Mouse (Mus musculus): Measurements from ENCODE around the gene Gm2115. TPM values are rescaled to one million over a fixed set of nuclear protein-coding genes. Genes with fewer than 3 reads are reported as not detected.
A peak's percentile ranks its signal among the peaks of the same experiment; 100 is the strongest.

Gm2115 gene
- 0.36 and 0.38 TPM in 2 replicates for polyA plus RNA-seq (2014; fragmentation: Nextera tagmentation; extraction: Ambion mirVana)

DNA sequence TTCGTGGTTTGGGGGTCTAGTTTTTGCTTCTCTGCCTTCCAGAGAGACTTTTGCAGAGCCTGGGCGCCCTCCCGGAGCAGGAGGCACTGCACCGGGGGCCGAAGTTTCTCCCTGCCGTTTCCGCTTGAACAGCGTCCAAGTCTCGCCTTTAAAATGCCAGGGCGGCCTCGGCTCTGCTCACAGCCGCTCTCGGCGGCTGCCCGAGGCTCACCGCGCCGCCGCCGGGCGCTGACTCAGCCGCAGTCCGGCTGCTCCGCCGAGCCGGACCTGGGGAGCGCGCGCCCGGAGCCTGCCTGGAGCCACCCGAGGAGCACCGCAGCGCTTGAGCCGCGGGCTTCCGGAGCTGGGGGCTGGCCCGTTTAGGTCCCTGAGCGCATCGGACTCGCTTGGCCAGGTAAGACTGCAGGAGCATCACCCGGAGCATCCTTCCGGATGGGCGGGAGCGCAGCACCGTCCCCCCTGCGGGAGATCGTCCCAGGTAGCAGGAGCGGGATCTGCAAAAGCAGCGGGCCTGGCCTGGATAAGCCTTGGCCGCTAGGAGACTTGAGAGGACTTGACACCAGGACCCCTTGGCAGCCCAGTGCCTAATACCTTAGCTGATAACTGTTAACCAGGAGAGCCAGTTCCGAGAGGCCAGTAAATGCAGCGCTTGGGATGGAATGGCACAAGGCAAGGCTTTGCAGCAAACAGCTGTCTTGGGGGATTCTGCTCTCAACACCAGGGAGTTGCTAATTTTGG, at the start of gene Gm2115:
Gene Gm2115, plus strand, starts transcription at position 159 of the 738 bp plus-strand sequence.
- ATAC-seq (peak; percentile 90), DNase-seq (ENCODE audit: low spot score) (peak; percentile 51)
- Histone ChIP-seq H3K4me1 (ENCODE audit: control insufficient read depth, insufficient read depth, low read length) (no peaks in the 10 kb centered on the region; the same call in 1 of the 2 replicates), H3K36me3 (ENCODE audit: control insufficient read depth, insufficient read depth, low read length) (no peaks in the 10 kb centered on the region), H3K4me2 (ENCODE audit: low read length) (peak within 1 kb of the TSS; percentile 94), H3K27me3 (replicated peaks; ENCODE audit: control insufficient read depth, insufficient read depth, low read length) (peaks cover 8% of the 10 kb centered on the region; the same call in 1 of the 2 replicates), H3K9ac (ENCODE audit: low read length) (peak within 1 kb of the TSS; percentile 66), H3K9me3 (replicated peaks; ENCODE audit: control insufficient read depth, low read length) (no peaks in the 10 kb centered on the region), H3K27ac (ENCODE audit: low read depth, low read length) (no peak within 1 kb of the TSS), H3K4me3 (ENCODE audit: low read depth, low read length) (peak within 1 kb of the TSS; percentile 45)
- WGBS, result under 1% methylated on average over 52 of the region's 52 CpGs

DNA sequence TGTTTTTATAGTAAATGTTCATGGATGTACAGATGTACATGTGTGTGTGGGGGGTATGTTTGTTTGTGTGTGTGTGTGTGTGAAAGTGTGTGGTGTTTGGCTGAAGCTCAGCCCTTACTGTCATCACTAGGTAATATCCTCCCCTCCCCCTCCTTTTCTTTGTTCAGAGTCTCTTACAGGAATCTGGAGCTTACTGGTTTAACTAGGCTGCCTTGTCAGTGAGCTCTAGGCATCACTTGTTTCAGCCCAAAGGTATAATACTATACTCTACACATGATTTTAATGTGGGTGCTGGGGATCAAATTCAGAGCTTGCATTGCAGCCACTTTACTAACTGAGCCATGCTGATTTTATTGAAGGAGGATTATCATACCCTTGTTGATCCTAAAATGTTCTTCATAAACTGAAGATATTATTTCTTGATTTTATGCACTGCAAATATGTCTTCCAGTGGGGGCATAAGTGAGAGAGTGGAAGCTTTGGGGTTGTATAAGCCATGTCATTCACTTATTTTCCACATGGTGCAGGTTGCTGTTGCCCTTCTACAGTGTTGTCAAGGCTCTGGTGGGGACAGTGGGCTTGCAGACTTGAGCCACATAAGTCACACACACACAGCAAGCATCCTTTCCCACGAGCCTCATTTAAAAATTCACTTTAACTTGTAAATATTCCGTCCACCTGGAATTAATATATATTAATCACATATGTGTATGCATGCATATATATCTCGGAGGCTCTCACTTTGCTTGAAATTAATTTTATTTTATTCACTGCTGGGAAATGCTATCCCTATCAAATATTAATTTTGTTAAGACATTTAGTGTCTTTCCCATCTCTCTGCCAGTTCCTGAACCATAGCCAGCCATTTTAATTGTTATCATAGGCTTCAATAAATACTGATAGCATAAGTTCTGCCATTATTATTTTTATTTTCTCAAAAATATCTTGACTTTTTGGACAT, 45.0 kb upstream of the Gm2115 start:
- ATAC-seq (no peak), DNase-seq (ENCODE audit: low spot score) (no peak)
- WGBS, result 78% methylated on average over 3 of the region's 3 CpGs
- H3K4me3 ChIP-seq (ENCODE audit: low read depth, low read length), result no peak overlapping the region
- H3K4me1 ChIP-seq (ENCODE audit: control insufficient read depth, insufficient read depth, low read length), result no peaks in the 10 kb centered on the region
- H3K9ac ChIP-seq (ENCODE audit: low read length), result no peak overlapping the region
- no peaks in the 10 kb centered on the region for H3K36me3 ChIP-seq (ENCODE audit: control insufficient read depth, insufficient read depth, low read length)
- H3K4me2 ChIP-seq (ENCODE audit: low read length), result no peak overlapping the region
- H3K27ac ChIP-seq (ENCODE audit: low read depth, low read length), result no peak overlapping the region
- no peaks in the 10 kb centered on the region for H3K9me3 ChIP-seq (replicated peaks; ENCODE audit: control insufficient read depth, low read length)
- no peaks in the 10 kb centered on the region for H3K27me3 ChIP-seq (replicated peaks; ENCODE audit: control insufficient read depth, insufficient read depth, low read length)

DNA sequence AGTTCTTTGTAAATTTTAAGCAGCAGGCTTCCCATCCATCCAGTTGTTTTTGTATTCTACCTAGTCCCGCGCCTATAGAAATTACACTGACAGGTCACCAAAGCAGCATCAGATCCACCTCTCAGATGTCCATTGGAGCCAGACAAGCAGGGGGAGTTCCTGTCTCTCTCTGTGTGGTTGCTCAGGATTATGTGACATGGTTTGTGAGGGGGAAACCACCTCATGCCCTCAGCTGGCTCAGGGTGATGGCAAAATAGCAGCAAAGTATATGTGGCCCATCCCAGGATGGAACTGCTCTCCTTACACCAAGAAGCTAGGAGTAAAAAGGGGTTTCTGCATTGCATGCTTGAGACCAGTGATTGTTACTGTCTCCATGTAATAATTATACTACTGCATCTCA, 42.3 kb upstream of the Gm2115 start:
- WGBS, result 89% methylated on average over 2 of the region's 2 CpGs
- no peak for ATAC-seq
- H3K36me3 ChIP-seq (ENCODE audit: control insufficient read depth, insufficient read depth, low read length), result no peaks in the 10 kb centered on the region
- H3K4me2 ChIP-seq (ENCODE audit: low read length), result no peak overlapping the region
- H3K4me1 ChIP-seq (ENCODE audit: control insufficient read depth, insufficient read depth, low read length), result no peaks in the 10 kb centered on the region
- DNase-seq (ENCODE audit: low spot score), result no peak
- H3K4me3 ChIP-seq (ENCODE audit: low read depth, low read length), result no peak overlapping the region
- no peak overlapping the region for H3K27ac ChIP-seq (ENCODE audit: low read depth, low read length)
- H3K27me3 ChIP-seq (replicated peaks; ENCODE audit: control insufficient read depth, insufficient read depth, low read length), result no peaks in the 10 kb centered on the region
- H3K9ac ChIP-seq (ENCODE audit: low read length), result no peak overlapping the region
- no peaks in the 10 kb centered on the region for H3K9me3 ChIP-seq (replicated peaks; ENCODE audit: control insufficient read depth, low read length)

DNA sequence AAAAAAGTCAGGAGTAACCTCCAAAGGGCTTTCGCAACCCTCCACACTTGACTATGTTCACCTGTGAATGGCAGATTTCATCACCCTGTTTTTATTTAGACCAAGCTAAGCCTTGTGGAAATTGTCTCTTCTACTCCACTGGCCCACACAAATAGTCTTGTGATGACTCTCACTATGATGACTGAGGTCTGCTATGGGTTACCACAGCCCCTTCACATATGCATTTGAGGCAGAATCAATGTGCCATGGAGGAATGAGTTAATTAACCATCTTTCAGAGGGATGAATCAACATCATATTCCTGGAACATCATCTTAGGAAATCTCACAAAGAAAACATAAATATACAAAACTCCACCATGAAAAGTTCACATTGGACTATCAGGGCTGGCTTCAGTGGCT, 25.6 kb upstream of the Gm2115 start:
- Histone ChIP-seq H3K27me3 (replicated peaks; ENCODE audit: control insufficient read depth, insufficient read depth, low read length) (no peaks in the 10 kb centered on the region), H3K4me1 (ENCODE audit: control insufficient read depth, insufficient read depth, low read length) (no peaks in the 10 kb centered on the region), H3K4me2 (ENCODE audit: low read length) (no peak overlapping the region), H3K27ac (ENCODE audit: low read depth, low read length) (no peak overlapping the region), H3K36me3 (ENCODE audit: control insufficient read depth, insufficient read depth, low read length) (no peaks in the 10 kb centered on the region), H3K9ac (ENCODE audit: low read length) (no peak overlapping the region), H3K4me3 (ENCODE audit: low read depth, low read length) (no peak overlapping the region), H3K9me3 (replicated peaks; ENCODE audit: control insufficient read depth, low read length) (no peaks in the 10 kb centered on the region)
- no peak for ATAC-seq
- 100% methylated on average over 1 of the region's 1 CpGs for WGBS
- no peak for DNase-seq (ENCODE audit: low spot score)

DNA sequence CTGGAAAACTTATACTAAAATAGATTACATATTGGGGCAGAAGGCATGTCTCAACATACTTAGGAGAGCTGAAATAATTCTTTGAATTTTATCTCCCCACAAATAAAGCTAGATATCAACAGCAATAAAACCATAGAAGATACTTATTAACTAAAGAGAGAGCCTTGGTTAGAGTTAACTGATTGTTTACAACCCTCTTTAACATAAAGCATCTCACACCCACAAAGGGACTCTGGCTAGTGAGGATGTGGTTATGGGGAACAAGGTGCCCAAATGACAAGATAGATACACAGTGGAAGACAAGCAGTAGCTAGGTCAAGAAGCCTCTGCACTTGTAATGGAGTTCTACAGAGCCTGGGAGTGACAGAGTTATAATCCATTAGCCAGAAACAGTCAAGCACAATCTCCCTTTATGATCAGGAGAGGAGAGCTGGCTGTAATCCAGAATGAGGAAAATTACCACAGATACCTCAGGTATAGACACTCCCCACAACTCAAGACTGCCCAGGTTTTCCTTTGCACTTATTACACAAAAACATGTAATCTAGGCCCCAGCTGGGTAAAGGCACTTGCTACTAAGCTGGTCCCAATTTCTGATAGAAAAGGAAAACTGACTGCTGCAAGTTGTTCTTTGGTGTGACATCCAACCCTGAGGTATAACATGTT, 10.1 kb upstream of the Gm2115 start:
- no peak overlapping the region for H3K27ac ChIP-seq (ENCODE audit: low read depth, low read length)
- no peak overlapping the region for H3K9ac ChIP-seq (ENCODE audit: low read length)
- H3K9me3 ChIP-seq (replicated peaks; ENCODE audit: control insufficient read depth, low read length), result no peaks in the 10 kb centered on the region
- H3K36me3 ChIP-seq (ENCODE audit: control insufficient read depth, insufficient read depth, low read length), result no peaks in the 10 kb centered on the region
- no peak overlapping the region for H3K4me3 ChIP-seq (ENCODE audit: low read depth, low read length)
- H3K4me1 ChIP-seq (ENCODE audit: control insufficient read depth, insufficient read depth, low read length), result 0 out of 2 replicates have a peak, but pooled peaks cover 3% of the 10 kb centered on the region
- no peak for ATAC-seq
- no peak overlapping the region for H3K4me2 ChIP-seq (ENCODE audit: low read length)
- no peak for DNase-seq (ENCODE audit: low spot score)
- H3K27me3 ChIP-seq (replicated peaks; ENCODE audit: control insufficient read depth, insufficient read depth, low read length), result no peaks in the 10 kb centered on the region

DNA sequence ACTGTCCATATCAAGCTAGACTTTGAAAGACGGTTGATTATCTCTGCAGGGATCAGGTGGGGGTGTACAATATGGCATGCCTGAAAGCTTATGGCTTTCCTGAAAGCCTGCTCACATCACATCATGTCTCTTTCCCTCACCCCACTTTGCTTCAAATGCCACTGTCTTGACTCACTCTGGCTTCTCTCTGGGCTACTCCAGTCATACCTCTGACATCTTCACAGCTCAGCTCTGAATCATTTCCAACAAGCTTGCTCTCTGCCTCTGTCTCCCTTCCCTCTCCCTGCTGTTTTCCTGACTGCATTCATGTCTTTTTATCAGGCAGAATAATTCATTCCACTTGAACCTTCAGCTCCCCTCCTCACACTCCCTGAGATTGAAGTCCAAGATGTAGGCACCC, 7.4 kb upstream of the Gm2115 start:
- no peak overlapping the region for H3K4me2 ChIP-seq (ENCODE audit: low read length)
- H3K9me3 ChIP-seq (replicated peaks; ENCODE audit: control insufficient read depth, low read length), result no peaks in the 10 kb centered on the region
- no peaks in the 10 kb centered on the region for H3K36me3 ChIP-seq (ENCODE audit: control insufficient read depth, insufficient read depth, low read length)
- DNase-seq (ENCODE audit: low spot score), result no peak
- ATAC-seq, result no peak
- WGBS, result 71% methylated on average over 1 of the region's 1 CpGs
- 0 out of 2 replicates have a peak, but pooled peaks cover 3% of the 10 kb centered on the region for H3K4me1 ChIP-seq (ENCODE audit: control insufficient read depth, insufficient read depth, low read length)
- no peak overlapping the region for H3K27ac ChIP-seq (ENCODE audit: low read depth, low read length)
- H3K9ac ChIP-seq (ENCODE audit: low read length), result no peak overlapping the region
- H3K4me3 ChIP-seq (ENCODE audit: low read depth, low read length), result no peak overlapping the region
- no peaks in the 10 kb centered on the region for H3K27me3 ChIP-seq (replicated peaks; ENCODE audit: control insufficient read depth, insufficient read depth, low read length)

DNA sequence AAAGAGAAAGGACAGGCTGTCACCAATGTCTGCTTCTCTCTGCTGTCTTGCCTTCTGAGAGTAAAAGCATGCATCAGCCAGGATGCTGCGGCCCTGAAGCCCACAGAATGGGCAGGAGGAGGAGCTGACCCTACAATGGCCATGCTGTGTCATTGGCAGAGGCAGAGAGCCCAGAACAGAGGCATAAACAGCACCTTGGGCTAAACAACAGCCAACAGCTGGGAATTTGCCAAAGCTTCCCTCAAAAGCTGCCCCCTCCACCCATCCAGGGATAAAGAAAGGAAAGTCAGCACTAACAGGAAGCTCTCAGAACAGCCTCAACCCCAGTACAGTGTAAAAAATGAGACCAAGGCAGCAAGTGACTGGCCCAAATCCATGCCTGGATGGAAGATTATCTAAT, 6.3 kb upstream of the Gm2115 start:
- Histone ChIP-seq H3K4me1 (ENCODE audit: control insufficient read depth, insufficient read depth, low read length) (0 out of 2 replicates have a peak, but pooled peaks cover 3% of the 10 kb centered on the region), H3K4me2 (ENCODE audit: low read length) (no peak overlapping the region), H3K27ac (ENCODE audit: low read depth, low read length) (no peak overlapping the region), H3K9ac (ENCODE audit: low read length) (0 out of 2 replicates have a peak overlapping the region, but pooled peaks have one; percentile 4), H3K4me3 (ENCODE audit: low read depth, low read length) (no peak overlapping the region), H3K36me3 (ENCODE audit: control insufficient read depth, insufficient read depth, low read length) (no peaks in the 10 kb centered on the region), H3K9me3 (replicated peaks; ENCODE audit: control insufficient read depth, low read length) (no peaks in the 10 kb centered on the region), H3K27me3 (replicated peaks; ENCODE audit: control insufficient read depth, insufficient read depth, low read length) (no peaks in the 10 kb centered on the region)
- ATAC-seq, result peak; percentile 23; the same call in 1 of the 2 replicates
- peak; percentile 33 for DNase-seq (ENCODE audit: low spot score)
- 21% methylated on average over 1 of the region's 1 CpGs for WGBS

DNA sequence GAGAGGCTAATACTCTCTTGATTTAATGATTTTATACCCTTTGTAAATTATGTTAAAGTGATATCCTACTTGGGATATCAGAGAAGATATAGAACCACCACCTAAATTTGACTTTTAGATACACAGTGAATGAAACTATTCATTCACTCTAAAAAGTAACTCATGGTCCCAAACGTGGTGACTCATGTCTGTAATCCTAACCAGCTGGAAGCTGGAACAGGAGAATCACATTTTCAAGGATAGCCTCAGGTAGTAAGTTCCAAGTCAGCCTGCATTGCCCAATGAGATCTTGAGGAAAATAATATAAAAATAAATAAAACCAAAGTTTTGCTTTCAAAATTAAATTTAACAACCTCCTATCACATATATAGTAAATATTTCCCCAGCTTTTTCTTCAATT, 2.6 kb upstream of the Gm2115 start:
- Histone ChIP-seq H3K27me3 (replicated peaks; ENCODE audit: control insufficient read depth, insufficient read depth, low read length) (peaks cover 8% of the 10 kb centered on the region; the same call in 1 of the 2 replicates), H3K9me3 (replicated peaks; ENCODE audit: control insufficient read depth, low read length) (no peaks in the 10 kb centered on the region), H3K9ac (ENCODE audit: low read length) (no peak overlapping the region), H3K4me1 (ENCODE audit: control insufficient read depth, insufficient read depth, low read length) (peaks cover 3% of the 10 kb centered on the region; the same call in 1 of the 2 replicates), H3K27ac (ENCODE audit: low read depth, low read length) (no peak overlapping the region), H3K4me2 (ENCODE audit: low read length) (no peak overlapping the region), H3K36me3 (ENCODE audit: control insufficient read depth, insufficient read depth, low read length) (no peaks in the 10 kb centered on the region), H3K4me3 (ENCODE audit: low read depth, low read length) (no peak overlapping the region)
- ATAC-seq (no peak), DNase-seq (ENCODE audit: low spot score) (no peak)
- WGBS, result 44% methylated on average over 1 of the region's 1 CpGs
